Mouse (Mus musculus): ENCODE measurements around the gene Sema5a. TPM values are rescaled to one million over a fixed set of nuclear protein-coding genes. Genes with fewer than 3 reads are reported as not detected.

The Sema5a gene
- polyA plus RNA-seq, 1 experiment from 2014 or later, result 3.5 TPM

- ATAC-seq (ENCODE audit: low FRiP score) (no peak), DNase-seq (ENCODE audit: low spot score, missing footprints) (peak; percentile 10)
- Histone ChIP-seq H3K4me3 (ENCODE audit: low read depth, low read length) (no peak overlapping the region), H3K9me3 (ENCODE audit: control insufficient read depth, low read length) (no peaks in the 10 kb centered on the region), H3K27me3 (ENCODE audit: control insufficient read depth, insufficient read depth, low read length) (no peaks in the 10 kb centered on the region), H3K36me3 (ENCODE audit: control insufficient read depth, insufficient read depth, low read length) (no peaks in the 10 kb centered on the region), H3K9ac (ENCODE audit: low read length) (no peak overlapping the region), H3K4me2 (no peak overlapping the region), H3K27ac (ENCODE audit: low read depth, low read length) (no peak overlapping the region), H3K4me1 (ENCODE audit: control insufficient read depth, insufficient read depth, low read length) (no peaks in the 10 kb centered on the region)
- 81% methylated on average over 3 of the region's 3 CpGs for WGBS
These were observed 293.5 kb downstream of the Sema5a start for GRCm38 (mm10) chr15:32538092-32538491.

GRCm38 (mm10) chr15:32542746-32543145 lies 298.1 kb downstream of the Sema5a start:
- Histone ChIP-seq H3K27me3 (ENCODE audit: control insufficient read depth, insufficient read depth, low read length) (no peaks in the 10 kb centered on the region), H3K9ac (ENCODE audit: low read length) (no peak overlapping the region), H3K36me3 (ENCODE audit: control insufficient read depth, insufficient read depth, low read length) (no peaks in the 10 kb centered on the region), H3K4me1 (ENCODE audit: control insufficient read depth, insufficient read depth, low read length) (no peaks in the 10 kb centered on the region), H3K4me3 (ENCODE audit: low read depth, low read length) (no peak overlapping the region), H3K27ac (ENCODE audit: low read depth, low read length) (no peak overlapping the region), H3K9me3 (ENCODE audit: control insufficient read depth, low read length) (no peaks in the 10 kb centered on the region), H3K4me2 (no peak overlapping the region)
- ATAC-seq (ENCODE audit: low FRiP score) (no peak), DNase-seq (ENCODE audit: low spot score, missing footprints) (no peak)
- WGBS, result 90% methylated on average over 1 of the region's 1 CpGs

GRCm38 (mm10) chr15:32543181-32543580 lies 298.6 kb downstream of the Sema5a start:
- WGBS, result 89% methylated on average over 3 of the region's 3 CpGs
- no peak overlapping the region for H3K27ac ChIP-seq (ENCODE audit: low read depth, low read length)
- ATAC-seq (ENCODE audit: low FRiP score), result no peak
- no peak overlapping the region for H3K4me3 ChIP-seq (ENCODE audit: low read depth, low read length)
- H3K4me2 ChIP-seq, result no peak overlapping the region
- H3K4me1 ChIP-seq (ENCODE audit: control insufficient read depth, insufficient read depth, low read length), result no peaks in the 10 kb centered on the region
- H3K9me3 ChIP-seq (ENCODE audit: control insufficient read depth, low read length), result no peaks in the 10 kb centered on the region
- DNase-seq (ENCODE audit: low spot score, missing footprints), result peak; percentile 41
- no peak overlapping the region for H3K9ac ChIP-seq (ENCODE audit: low read length)
- no peaks in the 10 kb centered on the region for H3K27me3 ChIP-seq (ENCODE audit: control insufficient read depth, insufficient read depth, low read length)
- no peaks in the 10 kb centered on the region for H3K36me3 ChIP-seq (ENCODE audit: control insufficient read depth, insufficient read depth, low read length)

- H3K4me2 ChIP-seq, result no peak overlapping the region
- no peak overlapping the region for H3K9ac ChIP-seq (ENCODE audit: low read length)
- H3K4me1 ChIP-seq (ENCODE audit: control insufficient read depth, insufficient read depth, low read length), result no peaks in the 10 kb centered on the region
- no peak overlapping the region for H3K27ac ChIP-seq (ENCODE audit: low read depth, low read length)
- no peak overlapping the region for H3K4me3 ChIP-seq (ENCODE audit: low read depth, low read length)
- no peaks in the 10 kb centered on the region for H3K36me3 ChIP-seq (ENCODE audit: control insufficient read depth, insufficient read depth, low read length)
- no peaks in the 10 kb centered on the region for H3K27me3 ChIP-seq (ENCODE audit: control insufficient read depth, insufficient read depth, low read length)
- no peaks in the 10 kb centered on the region for H3K9me3 ChIP-seq (ENCODE audit: control insufficient read depth, low read length)
- DNase-seq (ENCODE audit: low spot score, missing footprints) (no peak), ATAC-seq (ENCODE audit: low FRiP score) (no peak)
- 62% methylated on average over 3 of the region's 3 CpGs for WGBS
These were observed 300.8 kb downstream of the Sema5a start for GRCm38 (mm10) chr15:32545455-32545854.

GRCm38 (mm10) chr15:32546746-32547145 lies 302.1 kb downstream of the Sema5a start:
- H3K9ac ChIP-seq (ENCODE audit: low read length), result no peak overlapping the region
- no peak overlapping the region for H3K4me3 ChIP-seq (ENCODE audit: low read depth, low read length)
- 70% methylated on average over 7 of the region's 7 CpGs for WGBS
- H3K9me3 ChIP-seq (ENCODE audit: control insufficient read depth, low read length), result no peaks in the 10 kb centered on the region
- H3K4me2 ChIP-seq, result no peak overlapping the region
- no peak overlapping the region for H3K27ac ChIP-seq (ENCODE audit: low read depth, low read length)
- DNase-seq (ENCODE audit: low spot score, missing footprints) (peak; percentile 57), ATAC-seq (ENCODE audit: low FRiP score) (no peak)
- H3K36me3 ChIP-seq (ENCODE audit: control insufficient read depth, insufficient read depth, low read length), result no peaks in the 10 kb centered on the region
- H3K4me1 ChIP-seq (ENCODE audit: control insufficient read depth, insufficient read depth, low read length), result no peaks in the 10 kb centered on the region
- no peaks in the 10 kb centered on the region for H3K27me3 ChIP-seq (ENCODE audit: control insufficient read depth, insufficient read depth, low read length)

- ATAC-seq (ENCODE audit: low FRiP score), result no peak
- H3K36me3 ChIP-seq (ENCODE audit: control insufficient read depth, insufficient read depth, low read length), result no peaks in the 10 kb centered on the region
- DNase-seq (ENCODE audit: low spot score, missing footprints), result no peak
- H3K4me1 ChIP-seq (ENCODE audit: control insufficient read depth, insufficient read depth, low read length), result no peaks in the 10 kb centered on the region
- H3K27me3 ChIP-seq (ENCODE audit: control insufficient read depth, insufficient read depth, low read length), result no peaks in the 10 kb centered on the region
- no peak overlapping the region for H3K27ac ChIP-seq (ENCODE audit: low read depth, low read length)
- H3K9me3 ChIP-seq (ENCODE audit: control insufficient read depth, low read length), result no peaks in the 10 kb centered on the region
- 94% methylated on average over 2 of the region's 2 CpGs for WGBS
- H3K9ac ChIP-seq (ENCODE audit: low read length), result no peak overlapping the region
- H3K4me3 ChIP-seq (ENCODE audit: low read depth, low read length), result no peak overlapping the region
- H3K4me2 ChIP-seq, result no peak overlapping the region
These were observed 314.3 kb downstream of the Sema5a start for GRCm38 (mm10) chr15:32558925-32559324.

GRCm38 (mm10) chr15:32562600-32562999 lies 318.0 kb downstream of the Sema5a start:
- ATAC-seq (ENCODE audit: low FRiP score), result no peak

GRCm38 (mm10) chr15:32568181-32568857 lies 323.7 kb downstream of the Sema5a start:
- H3K4me1 ChIP-seq (ENCODE audit: control insufficient read depth, insufficient read depth, low read length), result 0 out of 2 replicates have a peak, but pooled peaks cover 6% of the 10 kb centered on the region
- no peak overlapping the region for H3K9ac ChIP-seq (ENCODE audit: low read length)
- no peaks in the 10 kb centered on the region for H3K27me3 ChIP-seq (ENCODE audit: control insufficient read depth, insufficient read depth, low read length)
- H3K4me3 ChIP-seq (ENCODE audit: low read depth, low read length), result no peak overlapping the region
- H3K27ac ChIP-seq (ENCODE audit: low read depth, low read length), result no peak overlapping the region
- H3K4me2 ChIP-seq, result no peak overlapping the region
- 80% methylated on average over 3 of the region's 3 CpGs for WGBS
- H3K9me3 ChIP-seq (ENCODE audit: control insufficient read depth, low read length), result no peaks in the 10 kb centered on the region
- DNase-seq (ENCODE audit: low spot score, missing footprints) (peak; percentile 72), ATAC-seq (ENCODE audit: low FRiP score) (no peak)
- H3K36me3 ChIP-seq (ENCODE audit: control insufficient read depth, insufficient read depth, low read length), result no peaks in the 10 kb centered on the region

More at GRCm38 (mm10) chr15:32562600-32562999, 318.0 kb downstream of the Sema5a start:
- H3K9ac ChIP-seq (ENCODE audit: low read length), result no peak overlapping the region
- no peak overlapping the region for H3K4me2 ChIP-seq
- no peaks in the 10 kb centered on the region for H3K27me3 ChIP-seq (ENCODE audit: control insufficient read depth, insufficient read depth, low read length)
- no peak overlapping the region for H3K4me3 ChIP-seq (ENCODE audit: low read depth, low read length)
- H3K4me1 ChIP-seq (ENCODE audit: control insufficient read depth, insufficient read depth, low read length), result no peaks in the 10 kb centered on the region
- DNase-seq (ENCODE audit: low spot score, missing footprints), result peak; percentile 61
- H3K27ac ChIP-seq (ENCODE audit: low read depth, low read length), result no peak overlapping the region
- 67% methylated on average over 6 of the region's 6 CpGs for WGBS
- H3K9me3 ChIP-seq (ENCODE audit: control insufficient read depth, low read length), result no peaks in the 10 kb centered on the region
- no peaks in the 10 kb centered on the region for H3K36me3 ChIP-seq (ENCODE audit: control insufficient read depth, insufficient read depth, low read length)

GRCm38 (mm10) chr15:32568858-32569387 lies 324.3 kb downstream of the Sema5a start:
- Histone ChIP-seq H3K27ac (ENCODE audit: low read depth, low read length) (no peak overlapping the region), H3K4me3 (ENCODE audit: low read depth, low read length) (no peak overlapping the region), H3K36me3 (ENCODE audit: control insufficient read depth, insufficient read depth, low read length) (no peaks in the 10 kb centered on the region), H3K27me3 (ENCODE audit: control insufficient read depth, insufficient read depth, low read length) (no peaks in the 10 kb centered on the region), H3K9ac (ENCODE audit: low read length) (no peak overlapping the region), H3K4me1 (ENCODE audit: control insufficient read depth, insufficient read depth, low read length) (0 out of 2 replicates have a peak, but pooled peaks cover 6% of the 10 kb centered on the region), H3K4me2 (no peak overlapping the region), H3K9me3 (ENCODE audit: control insufficient read depth, low read length) (no peaks in the 10 kb centered on the region)
- DNase-seq (ENCODE audit: low spot score, missing footprints) (peak; percentile 66), ATAC-seq (ENCODE audit: low FRiP score) (peak; percentile 40; the same call in 1 of the 2 replicates)
- WGBS, result 52% methylated on average over 6 of the region's 6 CpGs
